24 mouse cellular contexts compared by ENCODE assay signal in genomic region chr1:180877466-180877865, GRCm38 (mm10). TPM values are rescaled to one million over a fixed set of nuclear protein-coding genes. Genes with fewer than 3 reads are reported as not detected.
DNase-seq lines count a peak whose midpoint lies in the region; ATAC-seq and TF ChIP-seq lines count a peak whose summit lies in the region.
"Had no signal": no experiment of that assay in that cellular context is flagged by ENCODE, and none has a peak within 500 bp of the region (broad histone marks: within the 10 kb centered on the region; RNA-seq: fewer than 3 reads in every experiment).

No protein-coding gene starts in this region.

- peak; percentile 35; the same call in 1 of the 2 replicates for TF ChIP-seq CTCF in liver, postnatal 0 days (IDR thresholded peaks at IDR 0.05; ENCODE audit: low read depth)
- TF ChIP-seq CTCF in E14TG2a.4 (conservative IDR thresholded peaks at IDR 0.05; ENCODE audit: low read length) (peak; percentile 52), MEL (IDR thresholded peaks at IDR 0.05 in 2 of 3, conservative IDR thresholded peaks at IDR 0.05 in 1 of 3; ENCODE audit: control insufficient read depth in 1 of 3, insufficient read depth in 1 of 3, low read depth in 2 of 3, low read length in 3 of 3, poor library complexity in 1 of 3, severe bottlenecking in 1 of 3) (peak; percentile 26 to 55 (median 28); a peak in 5 of 6 replicates)
- peak; percentile 13; the same call in 1 of the 2 replicates for TF ChIP-seq CTCF in bone marrow, adult 2 months (IDR thresholded peaks at IDR 0.05; ENCODE audit: control insufficient read depth, insufficient read depth, low read length)
- TF ChIP-seq CTCF in forebrain, postnatal 0 days (IDR thresholded peaks at IDR 0.05; ENCODE audit: low read depth) = no peak

- no peak for TF ChIP-seq POLR2A in MEL (IDR thresholded peaks at IDR 0.05; ENCODE audit: control insufficient read depth in 1 of 2, insufficient read depth in 1 of 2, low read depth in 1 of 2, low read length in 2 of 2, poor library complexity in 1 of 2)
- TF ChIP-seq POLR2A in bone marrow, adult 2 months (IDR thresholded peaks at IDR 0.05; ENCODE audit: borderline replicate concordance, control insufficient read depth, low read depth, low read length) = no peak

- H3K4me3 ChIP-seq in liver, postnatal 0 days (ENCODE audit: low read depth, low read length) = no peak overlapping the region
- no peak overlapping the region for H3K4me3 ChIP-seq in liver, embryonic 11.5 days (ENCODE audit: low read depth, low read length)
- H3K4me3 ChIP-seq in E14TG2a.4 (replicated peaks; ENCODE audit: low read length) (no peak overlapping the region), MEL (ENCODE audit: control insufficient read depth in 1 of 2, insufficient read depth in 1 of 2, low read depth in 2 of 2, low read length in 2 of 2) (no peak overlapping the region)
- H3K4me3 ChIP-seq in bone marrow, adult 2 months (replicated peaks; ENCODE audit: control insufficient read depth, low read depth, low read length) = no peak overlapping the region
- no peak overlapping the region for H3K4me3 ChIP-seq in forebrain, postnatal 0 days (ENCODE audit: low read depth, low read length)
- H3K4me3 ChIP-seq: embryonic facial prominence, embryonic 13.5 days; forebrain, embryonic 13.5 days; gastrocnemius, adult 2 months; heart, embryonic 12.5 days; hindbrain, embryonic 10.5 days had no signal

- TF ChIP-seq EP300 in liver, postnatal 0 days (IDR thresholded peaks at IDR 0.05; ENCODE audit: low read depth) = no peak
- no peak for TF ChIP-seq EP300 in MEL (IDR thresholded peaks at IDR 0.05; ENCODE audit: low read depth in 1 of 2, low read length in 2 of 2)

- no peak overlapping the region for H3K9ac ChIP-seq in liver, postnatal 0 days (replicated peaks)
- no peak overlapping the region for H3K9ac ChIP-seq in liver, embryonic 11.5 days (ENCODE audit: low read depth, low read length)
- H3K9ac ChIP-seq in MEL (ENCODE audit: control insufficient read depth, low read depth, low read length, poor library complexity, severe bottlenecking) = no peak overlapping the region
- H3K9ac ChIP-seq in forebrain, postnatal 0 days = no peak overlapping the region
- H3K9ac ChIP-seq: embryonic facial prominence, embryonic 13.5 days; forebrain, embryonic 13.5 days; heart, embryonic 12.5 days; hindbrain, embryonic 14.5 days had no signal

- H3K9me3 ChIP-seq in liver, postnatal 0 days (ENCODE audit: low read length) = no peaks in the 10 kb centered on the region
- no peaks in the 10 kb centered on the region for H3K9me3 ChIP-seq in liver, embryonic 11.5 days (ENCODE audit: control insufficient read depth, low read length)
- H3K9me3 ChIP-seq in E14TG2a.4 (ENCODE audit: low read length) (peaks cover 11% of the 10 kb centered on the region), MEL (replicated peaks; ENCODE audit: insufficient read depth, low read length) (no peaks in the 10 kb centered on the region)
- H3K9me3 ChIP-seq in forebrain, postnatal 0 days (ENCODE audit: low read length) = 0 out of 2 replicates have a peak, but pooled peaks cover 5% of the 10 kb centered on the region
- H3K9me3 ChIP-seq: embryonic facial prominence, embryonic 13.5 days; forebrain, embryonic 13.5 days; hindbrain, embryonic 10.5 days had no signal

- no peaks in the 10 kb centered on the region for H3K27me3 ChIP-seq in liver, postnatal 0 days (ENCODE audit: insufficient read depth, low read length)
- no peaks in the 10 kb centered on the region for H3K27me3 ChIP-seq in liver, embryonic 11.5 days (replicated peaks; ENCODE audit: control insufficient read depth, insufficient read depth, low read length)
- H3K27me3 ChIP-seq in E14TG2a.4 (ENCODE audit: insufficient read depth, low read length) (peaks cover 6% of the 10 kb centered on the region; the same call in 1 of the 2 replicates), MEL (ENCODE audit: control insufficient read depth in 1 of 2, insufficient read depth in 2 of 2, low read length in 2 of 2) (no peaks in the 10 kb centered on the region; a peak in 2 of 4 replicates)
- no peaks in the 10 kb centered on the region for H3K27me3 ChIP-seq in forebrain, postnatal 0 days (ENCODE audit: insufficient read depth, low read length)
- H3K27me3 ChIP-seq: embryonic facial prominence, embryonic 13.5 days; forebrain, embryonic 13.5 days; heart, embryonic 12.5 days had no signal

- no peaks in the 10 kb centered on the region for H3K4me1 ChIP-seq in liver, postnatal 0 days (ENCODE audit: insufficient read depth)
- H3K4me1 ChIP-seq in liver, embryonic 11.5 days (replicated peaks; ENCODE audit: control insufficient read depth, insufficient read depth, low read length) = no peaks in the 10 kb centered on the region
- peaks cover 48% of the 10 kb centered on the region for H3K4me1 ChIP-seq in E14TG2a.4 (replicated peaks; ENCODE audit: low read depth, low read length)
- H3K4me1 ChIP-seq in MEL (ENCODE audit: control insufficient read depth in 1 of 2, insufficient read depth in 2 of 2, low read length in 2 of 2) = peaks cover 0 to 8% of the 10 kb centered on the region in 2 experiments; a peak in 2 of 4 replicates
- H3K4me1 ChIP-seq in bone marrow, adult 2 months (ENCODE audit: control insufficient read depth, insufficient read depth, low read length) = no peaks in the 10 kb centered on the region; the same call in 1 of the 2 replicates
- H3K4me1 ChIP-seq in forebrain, postnatal 0 days (ENCODE audit: insufficient read depth) = no peaks in the 10 kb centered on the region
- H3K4me1 ChIP-seq: embryonic facial prominence, embryonic 13.5 days; forebrain, embryonic 13.5 days; heart, embryonic 12.5 days; hindbrain, embryonic 10.5 days had no signal

- H3K4me2 ChIP-seq in liver, postnatal 0 days (ENCODE audit: low read depth, low read length) = no peak overlapping the region
- H3K4me2 ChIP-seq in liver, embryonic 11.5 days = no peak overlapping the region
- no peak overlapping the region for H3K4me2 ChIP-seq in forebrain, postnatal 0 days (ENCODE audit: low read depth)
- H3K4me2 ChIP-seq: embryonic facial prominence, embryonic 13.5 days; forebrain, embryonic 13.5 days; heart, embryonic 12.5 days; hindbrain, embryonic 14.5 days had no signal

- TF ChIP-seq RAD21 in MEL (IDR thresholded peaks at IDR 0.05; ENCODE audit: low read depth, low read length) = no peak; the same call in 1 of the 2 replicates

- no peaks in the 10 kb centered on the region for H3K36me3 ChIP-seq in liver, postnatal 0 days (replicated peaks; ENCODE audit: insufficient read depth, low read length)
- H3K36me3 ChIP-seq in liver, embryonic 11.5 days (ENCODE audit: control insufficient read depth, insufficient read depth, low read length) = no peaks in the 10 kb centered on the region
- peaks cover 9% of the 10 kb centered on the region; the same call in 1 of the 2 replicates for H3K36me3 ChIP-seq in E14TG2a.4 (ENCODE audit: insufficient read depth, low read length)
- H3K36me3 ChIP-seq in MEL (ENCODE audit: control insufficient read depth in 1 of 2, insufficient read depth in 2 of 2, low read length in 2 of 2) = peaks cover 0 to 8% of the 10 kb centered on the region in 2 experiments; a peak in 2 of 4 replicates
- H3K36me3 ChIP-seq in forebrain, postnatal 0 days (ENCODE audit: insufficient read depth) = no peaks in the 10 kb centered on the region
- H3K36me3 ChIP-seq: embryonic facial prominence, embryonic 13.5 days; heart, embryonic 12.5 days; hindbrain, embryonic 10.5 days had no signal

- no peak for ATAC-seq in liver, postnatal 0 days
- ATAC-seq in liver, embryonic 11.5 days (replicated peaks; ENCODE audit: low FRiP score) = no peak
- ATAC-seq in forebrain, postnatal 0 days = no peak
- ATAC-seq: forebrain, embryonic 13.5 days; intestine, embryonic 16.5 days had no signal

- H3K27ac ChIP-seq in liver, postnatal 0 days (ENCODE audit: low read depth) = no peak overlapping the region
- H3K27ac ChIP-seq in liver, embryonic 11.5 days (ENCODE audit: low read depth, low read length) = no peak overlapping the region
- H3K27ac ChIP-seq in MEL (ENCODE audit: control insufficient read depth, low read depth, low read length) = no peak overlapping the region
- no peak overlapping the region for H3K27ac ChIP-seq in bone marrow, adult 2 months (ENCODE audit: control insufficient read depth, insufficient read depth, low read depth, low read length, poor library complexity)
- no peak overlapping the region for H3K27ac ChIP-seq in forebrain, postnatal 0 days (ENCODE audit: low read depth, low read length)
- H3K27ac ChIP-seq: embryonic facial prominence, embryonic 13.5 days; forebrain, embryonic 13.5 days; gastrocnemius, adult 2 months; hindbrain, embryonic 10.5 days; hindbrain, embryonic 14.5 days had no signal

- H3K79me2 ChIP-seq in MEL (ENCODE audit: control insufficient read depth, insufficient read depth, low read length, poor library complexity) = no peaks in the 10 kb centered on the region

- no peak for DNase-seq in liver, postnatal 0 days
- DNase-seq in liver, embryonic 11.5 days (ENCODE audit: low spot score) = no peak
- no peak for DNase-seq in MEL (ENCODE audit: low read depth, low spot score)
- no peak for DNase-seq in adrenal gland, postnatal 4 days (ENCODE audit: low spot score in 2 of 2)
- DNase-seq in forebrain, postnatal 0 days = no peak
- DNase-seq in spleen, adult 12 weeks (ENCODE audit: low spot score) = no peak
- DNase-seq: adrenal gland, adult 2 months; adrenal gland, postnatal 36 days; cerebellum, adult 11-12 months; cerebellum, adult 9-10 months; cerebellum, postnatal 36 days; gastrocnemius, adult 2 months; gastrocnemius, postnatal 25 days had no signal

- 78% methylated on average over 4 of the region's 4 CpGs for WGBS in liver, postnatal 0 days (ENCODE audit: insufficient replicate concordance)
- WGBS in liver, embryonic 11.5 days = 76% methylated on average over 4 of the region's 4 CpGs
- WGBS in bone marrow, adult 2 months = 72% methylated on average over 4 of the region's 4 CpGs
- 78% methylated on average over 4 of the region's 4 CpGs for WGBS in forebrain, postnatal 0 days

RNA-seq across cellular contexts. Expression of gene Lefty2, which starts 15.4 kb away (rescaled TPM):
- not detected in 2 replicates for polyA plus RNA-seq in liver, postnatal 0 days (2015; fragmentation: Nextera tagmentation; extraction: Ambion mirVana)
- not detected in 2 replicates for polyA plus RNA-seq in liver, embryonic 11.5 days (2014; fragmentation: Nextera tagmentation; extraction: Ambion mirVana)
- not detected in 2 replicates for total RNA-seq in MEL (2012; rRNA removed)
- polyA plus RNA-seq in MEL (2012; ENCODE audit: insufficient read depth in 1 of 2, insufficient read length in 2 of 2, low read depth in 1 of 2, low replicate concordance in 2 of 2, missing spikeins in 1 of 2) = not detected
- 1.4 TPM in 1 of 2 replicates, not detected in the other for polyA plus RNA-seq in bone marrow, adult 2 months (2011; ENCODE audit: insufficient read depth, insufficient read length, low replicate concordance, missing spikeins)
- total RNA-seq in adrenal gland, postnatal 4 days (2021) = under 1 TPM; 0.39 to 0.45 TPM
- 21.1 and 21.2 TPM in 2 replicates for total RNA-seq in forebrain, postnatal 0 days (2014; rRNA removed)
- 11.3 and 17.3 TPM in 2 replicates for polyA plus RNA-seq in forebrain, postnatal 0 days (2015; fragmentation: Nextera tagmentation; extraction: Ambion mirVana)
- total RNA-seq: gastrocnemius, adult 2 months; gastrocnemius, postnatal 25 days; granulocyte monocyte progenitor cell, adult 5-6 weeks; heart, adult 8-10 months; heart, postnatal 25 days had no signal
- polyA plus RNA-seq: intestine, embryonic 16.5 days had no signal

RNA-seq across cellular contexts. Expression of gene Sde2, which starts 26.5 kb away (rescaled TPM):
- 11.5 and 11.8 TPM in 2 replicates for polyA plus RNA-seq in liver, postnatal 0 days (2015; fragmentation: Nextera tagmentation; extraction: Ambion mirVana)
- polyA plus RNA-seq in liver, embryonic 11.5 days (2014; fragmentation: Nextera tagmentation; extraction: Ambion mirVana) = 49.0 and 49.2 TPM in 2 replicates
- 31.4 and 35.5 TPM in 2 replicates for total RNA-seq in MEL (2012; rRNA removed)
- polyA plus RNA-seq in MEL (2012; ENCODE audit: insufficient read depth in 1 of 2, insufficient read length in 2 of 2, low read depth in 1 of 2, low replicate concordance in 2 of 2, missing spikeins in 1 of 2) = 10 to 100 TPM in 1 of 2 experiments, not detected in 1; 48.0 TPM
- 13.9 and 24.7 TPM in 2 replicates for polyA plus RNA-seq in bone marrow, adult 2 months (2011; ENCODE audit: insufficient read depth, insufficient read length, low replicate concordance, missing spikeins)
- total RNA-seq in adrenal gland, postnatal 4 days (2021) = 10 to 100 TPM; 30.5 to 30.7 TPM
- 16.3 and 19.6 TPM in 2 replicates for total RNA-seq in forebrain, postnatal 0 days (2014; rRNA removed)
- polyA plus RNA-seq in forebrain, postnatal 0 days (2015; fragmentation: Nextera tagmentation; extraction: Ambion mirVana) = 17.8 and 24.8 TPM in 2 replicates

RNA-seq across cellular contexts. Expression of gene Pycr2, which starts 26.6 kb away (rescaled TPM):
- polyA plus RNA-seq in liver, postnatal 0 days (2015; fragmentation: Nextera tagmentation; extraction: Ambion mirVana) = 33.3 and 43.4 TPM in 2 replicates
- 162 and 171 TPM in 2 replicates for polyA plus RNA-seq in liver, embryonic 11.5 days (2014; fragmentation: Nextera tagmentation; extraction: Ambion mirVana)
- 128 and 183 TPM in 2 replicates for total RNA-seq in MEL (2012; rRNA removed)
- 100 to 1,000 TPM in 1 of 2 experiments, not detected in 1; 125 TPM for polyA plus RNA-seq in MEL (2012; ENCODE audit: insufficient read depth in 1 of 2, insufficient read length in 2 of 2, low read depth in 1 of 2, low replicate concordance in 2 of 2, missing spikeins in 1 of 2)
- 32.3 and 48.1 TPM in 2 replicates for polyA plus RNA-seq in bone marrow, adult 2 months (2011; ENCODE audit: insufficient read depth, insufficient read length, low replicate concordance, missing spikeins)
- 10 to 100 TPM; 43.6 to 43.7 TPM for total RNA-seq in adrenal gland, postnatal 4 days (2021)
- 64.2 and 81.2 TPM in 2 replicates for total RNA-seq in forebrain, postnatal 0 days (2014; rRNA removed)
- polyA plus RNA-seq in forebrain, postnatal 0 days (2015; fragmentation: Nextera tagmentation; extraction: Ambion mirVana) = 68.4 and 70.5 TPM in 2 replicates

RNA-seq across cellular contexts. Expression of gene Lefty1, which starts 57.4 kb away (rescaled TPM):
- polyA plus RNA-seq in liver, postnatal 0 days (2015; fragmentation: Nextera tagmentation; extraction: Ambion mirVana) = 1.6 and 2.2 TPM in 2 replicates
- 7.3 and 9.5 TPM in 2 replicates for polyA plus RNA-seq in liver, embryonic 11.5 days (2014; fragmentation: Nextera tagmentation; extraction: Ambion mirVana)
- total RNA-seq in MEL (2012; rRNA removed) = 3.5 and 6.4 TPM in 2 replicates
- 1 to 10 TPM in 1 of 2 experiments, not detected in 1; 5.1 TPM for polyA plus RNA-seq in MEL (2012; ENCODE audit: insufficient read depth in 1 of 2, insufficient read length in 2 of 2, low read depth in 1 of 2, low replicate concordance in 2 of 2, missing spikeins in 1 of 2)
- 2.6 TPM in 2 replicates for polyA plus RNA-seq in bone marrow, adult 2 months (2011; ENCODE audit: insufficient read depth, insufficient read length, low replicate concordance, missing spikeins)
- 1 to 10 TPM; 1.4 to 2.7 TPM for total RNA-seq in adrenal gland, postnatal 4 days (2021)
- total RNA-seq in forebrain, postnatal 0 days (2014; rRNA removed) = not detected in 2 replicates
- polyA plus RNA-seq in forebrain, postnatal 0 days (2015; fragmentation: Nextera tagmentation; extraction: Ambion mirVana) = 0.33 and 0.35 TPM in 2 replicates
- total RNA-seq: granulocyte monocyte progenitor cell, adult 5-6 weeks had no signal
- polyA plus RNA-seq: forebrain, embryonic 13.5 days had no signal
